Mouse (Mus musculus) ES-E14 (cell line): ENCODE results near the gene Rgr. TPM values are rescaled to one million over a fixed set of nuclear protein-coding genes. Genes with fewer than 3 reads are reported as not detected.

Experiments used
- DNase-seq: peaks from one replicate; pipeline ENCODE4 v3.0.0-alpha.2; 2013; ENCODE audit warnings: low read depth, low spot score
- H3K27ac ChIP-seq: 2 replicates; pipeline ENCODE4 v1.5.1; 2012; ENCODE audit warnings: low read depth, mild to moderate bottlenecking, low read length, moderate library complexity, mixed read lengths; ENCODE audit not compliant: poor library complexity, insufficient read depth, severe bottlenecking
- H3K36me3 ChIP-seq: 2 replicates; pipeline ENCODE4 v1.6.1; 2012; ENCODE audit warnings: mild to moderate bottlenecking, low read length, moderate library complexity, mixed read lengths; ENCODE audit not compliant: control insufficient read depth, poor library complexity, insufficient read depth, severe bottlenecking
- H3K4me1 ChIP-seq, 2 experiments: fragments of 150-350 bp in 1 of 2; sonication (generic) in 1 of 2; 2 replicates each; pipeline ENCODE4 v1.6.1; 2012; ENCODE audit warnings: low read length in 2 of 2, mild to moderate bottlenecking in 1 of 2, mixed read lengths in 1 of 2; ENCODE audit not compliant: control insufficient read depth in 2 of 2, insufficient read depth in 2 of 2, poor library complexity in 1 of 2
- H3K4me3 ChIP-seq, 2 experiments: fragments of 150-350 bp in 1 of 2; sonication (generic) in 1 of 2; 2 replicates each; pipeline ENCODE4 v1.5.1; 2012; ENCODE audit warnings: low read length in 2 of 2, low read depth in 1 of 2, mild to moderate bottlenecking in 1 of 2, mixed read lengths in 1 of 2; ENCODE audit not compliant: insufficient read depth in 1 of 2, poor library complexity in 1 of 2, severe bottlenecking in 1 of 2
- H3K9ac ChIP-seq: 2 replicates; pipeline ENCODE4 v1.6.1; 2012; ENCODE audit warnings: low read depth, mild to moderate bottlenecking, low read length, mixed read lengths; ENCODE audit not compliant: poor library complexity, insufficient read depth, severe bottlenecking
- H3K9me3 ChIP-seq: fragments of 150-350 bp; sonication (generic); 2 replicates; pipeline ENCODE4 v1.6.1; 2012; ENCODE audit warnings: low read depth, mild to moderate bottlenecking, low read length; ENCODE audit not compliant: control insufficient read depth, insufficient read depth
- CHD2 ChIP-seq: IDR thresholded peaks from 2 replicates; pipeline ENCODE4 v1.6.1; 2014; ENCODE audit warnings: mild to moderate bottlenecking, low read depth, low read length, inconsistent platforms
- HCFC1 ChIP-seq: IDR thresholded peaks from 2 replicates; pipeline ENCODE4 v1.6.1; 2012; ENCODE audit warnings: low read length, inconsistent platforms, borderline replicate concordance; ENCODE audit not compliant: insufficient read depth
- MAFK ChIP-seq: IDR thresholded peaks from 2 replicates; pipeline ENCODE4 v1.6.1; 2014; ENCODE audit warnings: mild to moderate bottlenecking, low read depth, low read length, inconsistent platforms; ENCODE audit not compliant: insufficient read depth
- ZC3H11A ChIP-seq: IDR thresholded peaks from 2 replicates; pipeline ENCODE4 v1.6.1; 2012; ENCODE audit warnings: low read depth, mild to moderate bottlenecking, inconsistent platforms, low read length, borderline replicate concordance
- ZNF384 ChIP-seq: IDR thresholded peaks from 2 replicates; pipeline ENCODE4 v1.6.1; 2012; ENCODE audit warnings: low read depth, low read length, inconsistent platforms
- in situ Hi-C, 2 experiments: fragments of 600-800 bp; cut with MboI; formaldehyde crosslinking; loops; one replicate each; pipeline ENCODE4 v1.15.1; 2025; ENCODE audit warnings: low sequenced_read_pairs in 2 of 2, inconsistent platforms in 1 of 2; ENCODE audit not compliant: unreplicated experiment in 2 of 2
- total RNA-seq: library from RNA; depleted of rRNA; stranded (reverse); fragments of 300-350 nt; gene quantifications from 2 replicates; pipeline ENCODE4 v1.2.3, GENCODE M21; 2012; rRNA removed

Gene Rgr
- not detected in 2 replicates for total RNA-seq

GRCm38 (mm10) chr14:37048914-37049410 lies at the start of gene Rgr:
TSS of gene Rgr (minus strand) at chr14:37048964.
- H3K9ac ChIP-seq: no peak within 1 kb of the TSS
- H3K4me1 ChIP-seq: no peaks in the 10 kb centered on the region
- in situ Hi-C loops: no loop called here
- no peak for DNase-seq
- H3K9me3 ChIP-seq: no peaks in the 10 kb centered on the region
- TF ChIP-seq ZC3H11A (no peak), HCFC1 (no peak), CHD2 (no peak), MAFK (no peak), ZNF384 (no peak)
- no peak within 1 kb of the TSS for H3K27ac ChIP-seq
- no peak within 1 kb of the TSS for H3K4me3 ChIP-seq
- H3K36me3 ChIP-seq: no peaks in the 10 kb centered on the region

GRCm38 (mm10) chr14:37097956-37098530 lies 49.3 kb upstream of the Rgr start, which contains the start of gene Cdhr1:
TSS of gene Cdhr1 (minus strand) at chr14:37098347.
- H3K4me1 ChIP-seq: peaks cover 8 to 25% of the 10 kb centered on the region in 2 experiments
- H3K9ac ChIP-seq: no peak within 1 kb of the TSS
- peak within 1 kb of the TSS; percentile 40 to 55 for H3K4me3 ChIP-seq
- DNase-seq: peak; percentile 79
- H3K27ac ChIP-seq: no peak within 1 kb of the TSS
- H3K9me3 ChIP-seq: no peaks in the 10 kb centered on the region
- in situ Hi-C loops: no loop called here
- H3K36me3 ChIP-seq: no peaks in the 10 kb centered on the region
- TF ChIP-seq CHD2 (no peak), MAFK (no peak), HCFC1 (no peak), ZC3H11A (no peak), ZNF384 (no peak)

DNA sequence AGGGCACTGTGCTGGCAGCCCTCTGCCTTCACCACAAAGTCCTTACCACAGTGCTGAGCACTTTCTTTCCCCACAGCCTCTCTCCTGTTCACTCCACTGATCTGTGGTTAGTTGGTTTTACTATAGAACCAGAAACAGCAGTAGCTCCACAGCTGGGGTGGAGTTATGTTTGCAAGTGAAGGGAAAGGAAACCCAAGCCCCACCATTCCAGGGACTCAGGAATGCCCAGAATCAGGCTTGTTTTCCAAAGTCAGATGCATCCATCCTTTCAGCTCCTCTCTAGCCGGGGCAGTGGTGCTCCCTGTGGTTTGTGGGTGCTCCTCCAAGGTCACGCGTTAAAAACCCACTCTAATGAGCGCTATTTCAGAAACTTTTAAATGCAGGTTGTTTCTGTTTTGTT lies 46.8 kb upstream of the Rgr start:
- no peak overlapping the region for H3K4me3 ChIP-seq
- H3K9ac ChIP-seq: no peak overlapping the region
- H3K9me3 ChIP-seq: no peaks in the 10 kb centered on the region
- peaks cover 8 to 25% of the 10 kb centered on the region in 2 experiments for H3K4me1 ChIP-seq
- H3K36me3 ChIP-seq: no peaks in the 10 kb centered on the region
- no peak overlapping the region for H3K27ac ChIP-seq
- in situ Hi-C loops: no loop called here
- TF ChIP-seq ZNF384 (no peak), MAFK (no peak), HCFC1 (no peak), CHD2 (no peak), ZC3H11A (no peak)
- peak; percentile 29 for DNase-seq

GRCm38 (mm10) chr14:37094436-37094835 lies 45.7 kb upstream of the Rgr start:
- Histone ChIP-seq H3K9ac (no peak overlapping the region), H3K9me3 (no peaks in the 10 kb centered on the region), H3K36me3 (no peaks in the 10 kb centered on the region), H3K4me1 (peaks cover 8 to 25% of the 10 kb centered on the region in 2 experiments), H3K27ac (no peak overlapping the region), H3K4me3 (no peak overlapping the region)
- in situ Hi-C loops: no loop called here
- DNase-seq: no peak
- no peak for TF ChIP-seq MAFK
- no peak for TF ChIP-seq CHD2
- no peak for TF ChIP-seq ZC3H11A
- no peak for TF ChIP-seq ZNF384
- no peak for TF ChIP-seq HCFC1

GRCm38 (mm10) chr14:37083755-37084154 lies 35.0 kb upstream of the Rgr start:
- no peak for DNase-seq
- Histone ChIP-seq H3K4me3 (no peak overlapping the region), H3K36me3 (no peaks in the 10 kb centered on the region), H3K9me3 (no peaks in the 10 kb centered on the region), H3K27ac (no peak overlapping the region), H3K9ac (no peak overlapping the region), H3K4me1 (no peaks in the 10 kb centered on the region)
- TF ChIP-seq CHD2: no peak
- TF ChIP-seq ZC3H11A: no peak
- no peak for TF ChIP-seq ZNF384
- TF ChIP-seq MAFK: no peak
- no peak for TF ChIP-seq HCFC1
- in situ Hi-C loops: no loop called here
